Mouse (Mus musculus) forebrain, embryonic 14.5 days (tissue): ENCODE measurements around the gene Tesc. TPM values are rescaled to one million over a fixed set of nuclear protein-coding genes. Genes with fewer than 3 reads are reported as not detected.

Experiments used
- ATAC-seq: fragments of 200-750 bp; cut with Nextera tagmentation; 2 replicates; pipeline ENCODE4 v1.8.0; 2017; ENCODE audit warnings: mild to moderate bottlenecking, moderate library complexity
- DNase-seq: peaks from one replicate; pipeline ENCODE4 v3.0.0-alpha.2; 2015; ENCODE audit warnings: low spot score
- H3K27ac ChIP-seq: fragments of 300-500 bp; sonication (generic); 2 replicates; pipeline ENCODE4 v1.5.1; 2014; ENCODE audit warnings: low read depth, mild to moderate bottlenecking, control low read depth, low read length, moderate library complexity
- H3K27me3 ChIP-seq: fragments of 300-500 bp; sonication (generic); replicated peaks from 2 replicates; pipeline ENCODE4 v1.6.1; 2014; ENCODE audit warnings: low read length, control low read depth, mixed read lengths; ENCODE audit not compliant: control insufficient read depth, insufficient read depth
- H3K36me3 ChIP-seq: fragments of 300-500 bp; sonication (generic); 2 replicates; pipeline ENCODE4 v1.6.1; 2014; ENCODE audit warnings: low read length, control low read depth; ENCODE audit not compliant: control insufficient read depth, insufficient read depth
- H3K4me1 ChIP-seq: fragments of 300-500 bp; sonication (generic); 2 replicates; pipeline ENCODE4 v1.6.1; 2014; ENCODE audit warnings: antibody characterized with exemption, low read length, control low read depth; ENCODE audit not compliant: control insufficient read depth, insufficient read depth
- H3K4me2 ChIP-seq: fragments of 300-500 bp; sonication (generic); 2 replicates; pipeline ENCODE4 v1.6.1; 2014; ENCODE audit warnings: mild to moderate bottlenecking, control low read depth, low read length
- H3K4me3 ChIP-seq: fragments of 300-500 bp; sonication (generic); 2 replicates; pipeline ENCODE4 v1.5.1; 2014; ENCODE audit warnings: low read depth, low read length, control low read depth
- H3K9ac ChIP-seq: fragments of 300-500 bp; sonication (generic); 2 replicates; pipeline ENCODE4 v1.6.1; 2014; ENCODE audit warnings: mild to moderate bottlenecking, low read length, control low read depth, moderate library complexity
- H3K9me3 ChIP-seq: fragments of 300-500 bp; sonication (generic); replicated peaks from 2 replicates; pipeline ENCODE4 v1.6.1; 2016; ENCODE audit warnings: low read length, control low read depth, mixed read lengths; ENCODE audit not compliant: control insufficient read depth
- WGBS: fragments of 180-500 bp; shearing (Covaris S2); extraction: QIAGEN DNeasy Blood & Tissue Kit; methylation state at CpG from one replicate; pipeline ENCODE4 v1.1.7; 2014; 5-methylcytosine and 5-hydroxymethylcytosine counted together
- polyA plus RNA-seq: library from polyadenylated mRNA; unstranded; fragments of >200 nt; fragmentation: Nextera tagmentation; extraction: Ambion mirVana; gene quantifications from 2 replicates; pipeline ENCODE4 v1.2.1, GENCODE M21; 2014

Tesc gene
- polyA plus RNA-seq, 1 experiment from 2014 or later: 8.0 TPM

DNA sequence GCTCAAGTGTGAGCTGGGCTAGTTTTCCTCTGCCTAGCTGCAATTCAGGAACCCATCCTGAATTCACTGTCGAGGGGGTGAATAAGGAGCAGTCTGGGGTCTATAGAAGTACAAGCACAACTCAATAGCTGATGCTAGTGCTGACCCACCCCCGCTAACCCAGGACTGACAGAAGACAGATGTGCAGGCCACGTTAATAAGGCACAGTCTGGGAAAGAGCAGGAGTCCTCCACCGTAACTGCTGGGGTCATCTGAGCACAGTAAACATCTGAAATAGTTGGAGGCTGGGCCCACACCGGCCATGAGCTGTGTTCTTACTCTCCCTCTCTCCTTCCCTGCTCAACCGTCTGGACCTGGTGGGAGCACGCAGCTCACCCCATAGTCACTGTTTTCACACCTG, 59.4 kb downstream of the Tesc start:
- ATAC-seq: no peak

DNA sequence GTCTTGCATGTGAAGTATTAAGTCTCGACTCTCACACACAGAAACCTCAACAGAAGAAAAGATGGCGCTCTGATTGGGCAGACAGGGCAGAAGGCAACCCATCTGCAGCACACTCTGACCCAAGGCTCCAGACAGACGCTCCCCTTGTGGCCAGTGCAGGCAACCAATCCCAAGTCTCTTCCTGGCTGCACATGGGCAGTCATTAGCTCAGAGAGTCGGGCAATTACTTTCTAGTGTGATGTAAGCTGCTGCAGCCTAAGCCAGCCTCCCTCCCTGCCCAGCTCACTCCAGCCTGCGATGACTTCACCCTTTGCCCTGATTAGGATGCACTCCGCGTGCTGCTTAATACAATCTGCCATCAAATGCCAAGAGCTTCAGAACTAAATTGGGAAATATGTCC, 61.6 kb downstream of the Tesc start:
- H3K9me3 ChIP-seq: no peaks in the 10 kb centered on the region
- 0 out of 2 replicates have a peak overlapping the region, but pooled peaks have one; percentile 8 for H3K4me2 ChIP-seq
- peak overlapping the region; percentile 77; the same call in 1 of the 2 replicates for H3K27ac ChIP-seq
- peak; percentile 92 for ATAC-seq
- H3K27me3 ChIP-seq: no peaks in the 10 kb centered on the region
- peak; percentile 91 for DNase-seq
- 33% methylated on average over 7 of the region's 7 CpGs for WGBS
- H3K4me1 ChIP-seq: peaks cover 32% of the 10 kb centered on the region
- H3K4me3 ChIP-seq: no peak overlapping the region
- H3K36me3 ChIP-seq: peaks cover 37% of the 10 kb centered on the region
- H3K9ac ChIP-seq: peak overlapping the region; percentile 26; the same call in 1 of the 2 replicates

More for the DNA sequence above, 59.4 kb downstream of the Tesc start:
- Histone ChIP-seq H3K4me1 (peaks cover 43% of the 10 kb centered on the region), H3K27me3 (no peaks in the 10 kb centered on the region), H3K36me3 (peaks cover 18% of the 10 kb centered on the region), H3K9ac (no peak overlapping the region), H3K4me3 (no peak overlapping the region), H3K27ac (no peak overlapping the region), H3K9me3 (no peaks in the 10 kb centered on the region), H3K4me2 (no peak overlapping the region)
- WGBS: 77% methylated on average over 7 of the region's 7 CpGs
- DNase-seq: no peak

DNA sequence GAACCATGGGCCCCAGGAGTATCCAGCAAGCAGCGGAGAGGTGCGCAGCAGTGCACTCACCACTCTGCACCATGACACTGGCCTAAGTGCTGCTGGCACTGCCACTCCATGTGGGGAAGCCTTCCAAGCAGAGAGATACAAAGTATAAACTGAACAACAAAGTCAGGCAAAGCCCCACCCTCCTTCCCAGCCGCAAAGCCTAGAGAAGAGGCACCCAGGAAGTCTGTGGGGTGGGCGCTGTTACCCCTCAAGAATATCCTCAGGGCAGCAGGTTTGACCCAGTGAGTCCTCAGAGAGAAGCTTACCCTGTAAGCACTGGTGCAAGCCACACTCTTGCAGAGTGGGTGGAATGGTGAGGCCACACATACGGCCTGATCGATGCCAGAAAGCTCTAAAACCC, 62.6 kb downstream of the Tesc start:
- Histone ChIP-seq H3K36me3 (peaks cover 42% of the 10 kb centered on the region), H3K4me1 (peaks cover 22% of the 10 kb centered on the region), H3K27ac (peak overlapping the region; percentile 77), H3K9ac (peak overlapping the region; percentile 26; the same call in 1 of the 2 replicates), H3K27me3 (no peaks in the 10 kb centered on the region), H3K4me3 (no peak overlapping the region), H3K4me2 (no peak overlapping the region), H3K9me3 (no peaks in the 10 kb centered on the region)
- ATAC-seq (no peak), DNase-seq (no peak)
- WGBS: 95% methylated on average over 6 of the region's 6 CpGs

DNA sequence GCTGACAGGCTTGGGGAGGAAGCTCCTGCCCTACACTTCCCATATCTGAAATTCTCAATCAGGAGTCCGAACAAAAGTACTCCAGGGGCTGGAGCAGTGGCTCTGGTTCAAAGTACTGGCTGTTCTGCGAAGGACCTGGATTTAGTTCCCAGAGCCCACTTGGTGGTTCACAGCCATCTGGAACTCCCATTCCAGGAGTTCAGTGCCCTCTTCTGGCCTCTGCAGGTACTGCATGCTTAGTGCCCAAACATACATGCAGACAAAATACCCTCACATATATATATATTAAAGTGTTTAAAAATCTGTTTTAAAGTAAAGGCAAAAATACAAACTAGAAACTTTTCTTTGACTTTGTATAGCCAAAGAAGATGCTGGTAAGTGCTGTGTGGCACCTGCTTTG, 63.3 kb downstream of the Tesc start:
- no peak for ATAC-seq
- WGBS: 98% methylated on average over 2 of the region's 2 CpGs
- Histone ChIP-seq H3K27ac (no peak overlapping the region), H3K4me1 (peaks cover 18% of the 10 kb centered on the region), H3K36me3 (peaks cover 46% of the 10 kb centered on the region), H3K4me3 (no peak overlapping the region), H3K4me2 (no peak overlapping the region), H3K27me3 (no peaks in the 10 kb centered on the region), H3K9ac (no peak overlapping the region), H3K9me3 (no peaks in the 10 kb centered on the region)
- no peak for DNase-seq

DNA sequence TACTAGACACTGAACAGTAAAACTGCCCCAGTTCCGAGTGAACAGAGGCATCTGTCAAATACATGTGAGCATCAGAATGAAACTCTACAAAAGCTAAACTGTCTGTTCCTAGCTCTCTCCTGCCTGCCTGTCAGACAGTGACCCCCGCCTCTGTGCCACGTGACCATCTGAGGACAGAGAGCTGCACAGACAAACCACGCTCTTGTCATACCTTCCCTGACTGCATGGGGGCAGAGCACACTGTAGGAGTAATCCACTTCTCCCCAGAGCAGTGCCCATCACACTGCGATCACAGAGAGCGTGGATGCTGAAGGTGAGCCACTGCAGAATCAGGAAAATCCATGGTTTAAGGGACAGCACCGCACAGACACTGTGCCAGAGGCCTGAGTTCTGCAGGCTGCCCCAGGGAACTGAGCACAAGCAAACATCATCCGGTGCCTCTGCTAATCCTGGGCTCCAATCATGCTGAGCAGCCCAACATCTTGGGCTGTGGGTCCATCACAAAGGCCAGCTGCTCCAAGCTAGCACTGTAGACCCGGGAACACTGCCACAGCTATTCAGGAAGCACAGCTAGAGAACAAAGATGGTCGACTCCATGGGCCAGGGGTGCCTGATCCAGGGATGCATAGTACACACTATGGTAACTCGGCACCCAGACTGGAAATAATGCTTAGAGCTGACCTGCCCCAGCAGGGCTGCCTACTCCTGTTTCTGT, 65.9 kb downstream of the Tesc start:
- Histone ChIP-seq H3K27me3 (no peaks in the 10 kb centered on the region), H3K9me3 (no peaks in the 10 kb centered on the region), H3K36me3 (peaks cover 46% of the 10 kb centered on the region), H3K9ac (no peak overlapping the region), H3K4me2 (no peak overlapping the region), H3K4me3 (no peak overlapping the region), H3K4me1 (peaks cover 18% of the 10 kb centered on the region), H3K27ac (peak overlapping the region; percentile 27; the same call in 1 of the 2 replicates)
- 75% methylated on average over 11 of the region's 11 CpGs for WGBS
- DNase-seq (no peak), ATAC-seq (no peak)

DNA sequence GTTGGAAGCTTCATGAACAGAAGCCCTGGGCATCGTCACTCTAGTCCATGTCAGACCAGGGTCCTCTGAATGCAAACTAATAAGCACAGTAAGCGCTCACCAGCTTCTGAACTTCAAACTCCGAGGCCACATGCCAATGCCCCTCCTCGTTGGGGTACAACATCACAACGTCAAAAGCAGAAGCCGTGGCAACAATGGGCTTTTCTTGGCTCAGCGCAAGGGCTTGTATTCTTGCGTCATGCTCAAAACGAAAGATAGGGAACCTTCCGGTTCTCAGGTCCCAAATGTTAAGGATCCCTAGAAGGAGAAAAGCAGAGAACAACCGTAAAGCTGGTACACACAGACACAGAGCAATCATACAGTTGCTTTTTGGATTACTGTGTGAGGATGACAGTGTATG, 67.9 kb downstream of the Tesc start:
- H3K9me3 ChIP-seq: no peaks in the 10 kb centered on the region
- no peak overlapping the region for H3K4me2 ChIP-seq
- H3K27ac ChIP-seq: no peak overlapping the region
- 79% methylated on average over 11 of the region's 11 CpGs for WGBS
- no peak overlapping the region for H3K9ac ChIP-seq
- DNase-seq: no peak
- ATAC-seq: no peak
- H3K4me3 ChIP-seq: no peak overlapping the region
- H3K4me1 ChIP-seq: peaks cover 19% of the 10 kb centered on the region
- H3K27me3 ChIP-seq: no peaks in the 10 kb centered on the region
- H3K36me3 ChIP-seq: peaks cover 43% of the 10 kb centered on the region

DNA sequence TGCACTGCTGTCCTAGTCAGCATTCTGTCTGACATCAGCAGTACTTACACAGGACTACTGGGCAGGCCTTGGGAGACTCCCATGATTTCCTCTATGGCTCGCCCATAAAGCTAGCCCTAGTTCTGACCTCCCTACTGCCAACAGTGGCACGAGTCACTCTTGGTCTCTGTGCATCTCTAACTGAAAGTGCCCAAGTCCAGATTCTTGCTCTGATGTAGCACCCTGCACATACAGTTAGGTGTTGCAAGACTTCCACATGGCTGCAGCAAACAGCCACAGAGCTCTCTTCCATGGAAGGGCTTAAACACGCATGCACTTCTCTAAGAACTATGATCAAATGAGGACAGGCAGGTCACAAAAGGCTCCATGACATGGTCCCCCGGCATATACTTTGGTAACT, 68.3 kb downstream of the Tesc start:
- Histone ChIP-seq H3K9me3 (no peaks in the 10 kb centered on the region), H3K4me3 (no peak overlapping the region), H3K4me1 (peaks cover 23% of the 10 kb centered on the region), H3K27me3 (no peaks in the 10 kb centered on the region), H3K4me2 (no peak overlapping the region), H3K27ac (no peak overlapping the region), H3K36me3 (peaks cover 39% of the 10 kb centered on the region), H3K9ac (no peak overlapping the region)
- WGBS: 89% methylated on average over 4 of the region's 4 CpGs
- ATAC-seq (no peak), DNase-seq (no peak)

DNA sequence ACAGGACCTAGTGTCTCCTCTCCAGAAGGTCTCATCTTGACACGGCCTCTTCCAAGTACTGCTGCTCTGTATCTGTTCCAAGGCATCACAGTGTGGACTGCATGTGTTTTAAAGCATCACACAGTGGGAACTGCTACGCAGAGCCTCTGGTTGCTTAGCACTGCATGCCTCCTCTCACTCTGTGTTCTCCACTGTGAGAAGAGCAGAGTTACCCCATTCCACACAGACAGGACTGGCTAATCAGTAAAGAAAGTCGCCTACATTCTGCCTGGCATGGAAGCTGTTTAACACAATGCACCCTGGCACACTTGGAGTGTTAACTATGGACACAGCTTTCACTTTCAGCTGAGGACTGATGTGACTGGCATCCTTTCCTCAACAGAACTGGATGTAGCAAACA, 68.8 kb downstream of the Tesc start:
- Histone ChIP-seq H3K9ac (no peak overlapping the region), H3K27me3 (no peaks in the 10 kb centered on the region), H3K36me3 (peaks cover 35% of the 10 kb centered on the region), H3K4me2 (no peak overlapping the region), H3K4me3 (no peak overlapping the region), H3K27ac (no peak overlapping the region), H3K4me1 (peaks cover 25% of the 10 kb centered on the region), H3K9me3 (no peaks in the 10 kb centered on the region)
- DNase-seq (no peak), ATAC-seq (no peak)
- 90% methylated on average over 3 of the region's 3 CpGs for WGBS

DNA sequence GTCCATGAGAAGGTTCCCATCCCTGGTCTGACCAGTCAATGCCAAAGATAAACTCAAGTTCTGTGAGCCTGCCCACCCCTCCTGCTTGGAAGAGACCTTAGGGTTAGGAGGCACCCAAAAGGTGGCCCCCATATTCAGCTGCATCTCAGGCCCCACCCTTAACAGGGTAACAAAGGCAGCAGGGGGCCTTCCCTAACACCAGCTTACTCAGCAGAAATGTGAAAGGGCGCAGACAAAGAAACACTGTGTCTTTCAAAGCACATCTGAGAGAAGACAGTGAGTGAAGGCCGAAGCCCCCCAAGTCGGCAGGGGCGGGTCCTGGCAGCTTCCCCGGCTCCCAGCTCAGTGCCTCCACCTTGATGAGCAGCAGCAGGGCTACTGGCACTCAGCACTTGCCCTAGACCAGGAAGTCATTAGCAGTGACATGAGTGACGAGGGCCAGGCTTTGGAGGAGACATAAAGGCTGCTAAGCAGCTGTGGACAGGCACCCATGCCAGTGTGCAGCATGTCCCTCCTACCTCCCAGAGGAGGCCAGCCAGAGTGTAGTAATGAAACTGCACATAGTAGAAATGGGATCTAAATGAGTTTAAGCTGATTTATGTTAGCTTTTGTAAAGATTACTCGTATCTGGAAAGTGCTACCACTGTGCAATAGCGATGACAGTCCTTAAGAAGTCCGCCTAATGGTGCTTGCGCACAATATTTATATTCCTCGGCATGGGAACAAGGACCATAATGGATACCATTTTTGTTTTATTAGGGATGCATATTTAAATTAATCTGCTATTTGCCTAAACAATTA, 71.7 kb downstream of the Tesc start:
- no peaks in the 10 kb centered on the region for H3K9me3 ChIP-seq
- DNase-seq: peak; percentile 63
- H3K4me3 ChIP-seq: no peak overlapping the region
- 42% methylated on average over 11 of the region's 11 CpGs for WGBS
- no peaks in the 10 kb centered on the region for H3K27me3 ChIP-seq
- peak; percentile 74 for ATAC-seq
- H3K36me3 ChIP-seq: 0 out of 2 replicates have a peak, but pooled peaks cover 8% of the 10 kb centered on the region
- H3K4me1 ChIP-seq: peaks cover 22% of the 10 kb centered on the region
- H3K4me2 ChIP-seq: no peak overlapping the region
- H3K9ac ChIP-seq: no peak overlapping the region; the same call in 1 of the 2 replicates
- peak overlapping the region; percentile 64; the same call in 1 of the 2 replicates for H3K27ac ChIP-seq
